Mouse (Mus musculus) cerebellum, postnatal 10 days (tissue): Measurements from ENCODE around the gene Gramd1a.

Experiments
- DNase-seq, 2 experiments: peaks; one replicate each; pipeline ENCODE4 v3.0.0; 2021; ENCODE audit warnings: mixed read lengths in 2 of 2

Gene Gramd1a

GRCm38 (mm10) chr7:31088206-31088605, 67.5 kb downstream of the Gramd1a start:
- DNase-seq, result no peak

- DNase-seq, result no peak
Measured at GRCm38 (mm10) chr7:31087262-31087661, 68.4 kb downstream of the Gramd1a start.

- DNase-seq, result peak in 1 of 2 experiments; percentile 15
Measured at GRCm38 (mm10) chr7:31086175-31086755, 69.4 kb downstream of the Gramd1a start.

- peak in 1 of 2 experiments; percentile 47 for DNase-seq
Measured at GRCm38 (mm10) chr7:31085171-31085570, 70.5 kb downstream of the Gramd1a start.

GRCm38 (mm10) chr7:31084140-31084539, 71.6 kb downstream of the Gramd1a start:
- DNase-seq, result no peak

GRCm38 (mm10) chr7:31082831-31083588, 72.7 kb downstream of the Gramd1a start:
- peak; percentile 84 to 86 for DNase-seq

- no peak for DNase-seq
Measured at GRCm38 (mm10) chr7:31082106-31082505, 73.6 kb downstream of the Gramd1a start.

GRCm38 (mm10) chr7:31081106-31081505, 74.6 kb downstream of the Gramd1a start:
- peak; percentile 54 to 55 for DNase-seq

GRCm38 (mm10) chr7:31080611-31081010, 75.1 kb downstream of the Gramd1a start:
- DNase-seq, result no peak
